Mouse (Mus musculus): ENCODE measurements at regions not wholly inside any gene's neighbourhood (a gene's known extent, or its start where the extent isn't known, plus 50 kb on each side); places are given as distances from the start of the nearest gene placed in this dataset.

- Histone ChIP-seq H3K9me3 (ENCODE audit: control insufficient read depth, low read length) (no peaks in the 10 kb centered on the region), H3K9ac (ENCODE audit: low read length) (no peak overlapping the region), H3K4me3 (ENCODE audit: low read depth, low read length) (no peak overlapping the region), H3K4me2 (ENCODE audit: low read length) (no peak overlapping the region), H3K27me3 (replicated peaks; ENCODE audit: control insufficient read depth, insufficient read depth, low read length) (no peaks in the 10 kb centered on the region), H3K27ac (ENCODE audit: low read depth) (no peak overlapping the region), H3K36me3 (ENCODE audit: control insufficient read depth, insufficient read depth, low read length) (no peaks in the 10 kb centered on the region), H3K4me1 (replicated peaks; ENCODE audit: control insufficient read depth, insufficient read depth, low read length) (no peaks in the 10 kb centered on the region)
- 93% methylated on average over 3 of the region's 3 CpGs for WGBS
- ATAC-seq (replicated peaks; ENCODE audit: low FRiP score, low TSS enrichment, low read depth) (no peak), DNase-seq (ENCODE audit: low spot score) (no peak)
These were observed 118.5 kb upstream of the Cpm start for GRCm38 (mm10) chr10:117510529-117511482.

DNA sequence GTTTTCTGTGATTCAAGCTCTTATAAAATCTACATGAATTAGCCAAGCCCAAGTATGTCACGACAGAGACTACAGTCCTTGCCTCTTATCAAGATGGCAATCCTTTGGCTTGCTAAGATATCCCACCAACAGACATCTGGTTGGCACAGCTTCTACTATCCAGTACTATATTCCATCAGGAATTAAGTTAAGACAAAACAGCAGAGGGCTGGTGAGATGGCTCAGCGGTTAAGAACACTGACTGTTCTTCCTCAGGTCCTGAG is 119.1 kb upstream of the Cpm start:
- Histone ChIP-seq H3K4me2 (ENCODE audit: low read length) (no peak overlapping the region), H3K9me3 (ENCODE audit: control insufficient read depth, low read length) (no peaks in the 10 kb centered on the region), H3K27me3 (replicated peaks; ENCODE audit: control insufficient read depth, insufficient read depth, low read length) (no peaks in the 10 kb centered on the region), H3K4me3 (ENCODE audit: low read depth, low read length) (no peak overlapping the region), H3K36me3 (ENCODE audit: control insufficient read depth, insufficient read depth, low read length) (no peaks in the 10 kb centered on the region), H3K27ac (ENCODE audit: low read depth) (no peak overlapping the region), H3K9ac (ENCODE audit: low read length) (no peak overlapping the region), H3K4me1 (replicated peaks; ENCODE audit: control insufficient read depth, insufficient read depth, low read length) (no peaks in the 10 kb centered on the region)
- DNase-seq (ENCODE audit: low spot score) (no peak), ATAC-seq (replicated peaks; ENCODE audit: low FRiP score, low TSS enrichment, low read depth) (no peak)
- WGBS, result 86% methylated on average over 2 of the region's 2 CpGs

GRCm38 (mm10) chr10:117509431-117510223 is 119.7 kb upstream of the Cpm start:
- H3K27me3 ChIP-seq (replicated peaks; ENCODE audit: control insufficient read depth, insufficient read depth, low read length), result no peaks in the 10 kb centered on the region
- H3K4me3 ChIP-seq (ENCODE audit: low read depth, low read length), result no peak overlapping the region
- no peak overlapping the region for H3K9ac ChIP-seq (ENCODE audit: low read length)
- DNase-seq (ENCODE audit: low spot score) (no peak), ATAC-seq (replicated peaks; ENCODE audit: low FRiP score, low TSS enrichment, low read depth) (no peak)
- H3K9me3 ChIP-seq (ENCODE audit: control insufficient read depth, low read length), result no peaks in the 10 kb centered on the region
- WGBS, result 80% methylated on average over 9 of the region's 9 CpGs
- no peak overlapping the region for H3K4me2 ChIP-seq (ENCODE audit: low read length)
- no peaks in the 10 kb centered on the region for H3K4me1 ChIP-seq (replicated peaks; ENCODE audit: control insufficient read depth, insufficient read depth, low read length)
- H3K36me3 ChIP-seq (ENCODE audit: control insufficient read depth, insufficient read depth, low read length), result no peaks in the 10 kb centered on the region
- H3K27ac ChIP-seq (ENCODE audit: low read depth), result no peak overlapping the region

DNA sequence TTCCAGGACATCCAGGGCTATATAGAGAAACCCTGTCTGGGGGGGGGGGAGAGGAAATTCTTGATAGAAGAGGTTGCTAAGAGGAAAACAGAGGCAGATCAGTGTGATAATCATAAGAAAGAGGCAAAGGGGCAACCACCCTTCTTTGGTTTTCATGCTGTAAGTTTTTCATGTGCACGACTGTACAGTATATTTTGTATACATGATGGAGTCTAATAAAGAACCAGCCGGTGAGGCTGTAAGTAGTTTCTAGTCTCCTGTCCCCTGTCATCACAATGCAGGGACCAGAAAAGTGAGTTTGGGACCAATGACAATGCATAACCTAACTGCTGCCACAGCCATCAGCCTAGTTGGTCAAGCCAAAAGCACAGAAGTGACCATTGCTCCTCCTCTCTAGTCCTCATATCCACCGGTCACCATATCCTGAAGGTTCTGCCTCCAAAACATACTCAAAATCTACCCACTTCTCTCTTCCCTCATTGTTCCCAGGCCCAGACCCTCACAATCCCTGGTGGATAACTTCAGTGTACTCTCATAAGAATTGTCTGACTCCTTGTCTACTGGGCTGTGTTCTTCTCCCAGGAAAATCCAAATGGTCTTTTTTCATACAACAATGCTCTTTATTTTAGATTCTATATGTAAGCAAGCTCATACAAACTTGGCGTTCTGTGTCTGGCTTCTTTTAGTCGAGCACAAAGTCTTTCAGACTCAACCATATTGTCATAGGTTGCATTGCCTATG is 122.9 kb upstream of the Cpm start:
- no peak overlapping the region for H3K4me3 ChIP-seq (ENCODE audit: low read depth, low read length)
- no peaks in the 10 kb centered on the region for H3K9me3 ChIP-seq (ENCODE audit: control insufficient read depth, low read length)
- ATAC-seq (replicated peaks; ENCODE audit: low FRiP score, low TSS enrichment, low read depth) (no peak), DNase-seq (ENCODE audit: low spot score) (no peak)
- no peaks in the 10 kb centered on the region for H3K27me3 ChIP-seq (replicated peaks; ENCODE audit: control insufficient read depth, insufficient read depth, low read length)
- no peak overlapping the region for H3K27ac ChIP-seq (ENCODE audit: low read depth)
- no peaks in the 10 kb centered on the region for H3K36me3 ChIP-seq (ENCODE audit: control insufficient read depth, insufficient read depth, low read length)
- no peak overlapping the region for H3K4me2 ChIP-seq (ENCODE audit: low read length)
- 91% methylated on average over 5 of the region's 5 CpGs for WGBS
- H3K9ac ChIP-seq (ENCODE audit: low read length), result no peak overlapping the region
- H3K4me1 ChIP-seq (replicated peaks; ENCODE audit: control insufficient read depth, insufficient read depth, low read length), result no peaks in the 10 kb centered on the region

DNA sequence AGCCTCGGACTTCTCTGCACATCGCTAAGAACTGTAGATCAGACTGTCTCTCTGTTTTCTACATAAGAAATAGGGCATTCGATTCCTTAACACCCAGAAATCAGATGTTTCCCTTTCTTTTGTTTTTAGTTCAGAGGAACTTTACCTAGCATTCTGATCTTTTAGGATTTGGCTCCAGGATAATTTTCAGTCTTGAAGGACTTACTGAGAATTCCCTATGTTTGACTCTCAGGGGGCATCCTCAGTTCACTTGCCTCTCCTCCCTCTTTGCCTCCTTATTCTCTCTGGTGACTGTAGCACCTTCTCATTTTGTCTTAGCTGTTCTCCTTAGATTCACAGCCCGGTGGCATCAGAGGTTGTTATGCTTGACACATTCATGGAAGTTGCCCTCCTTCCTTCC is 123.8 kb upstream of the Cpm start:
- Histone ChIP-seq H3K4me3 (ENCODE audit: low read depth, low read length) (no peak overlapping the region), H3K4me2 (ENCODE audit: low read length) (no peak overlapping the region), H3K27me3 (replicated peaks; ENCODE audit: control insufficient read depth, insufficient read depth, low read length) (no peaks in the 10 kb centered on the region), H3K4me1 (replicated peaks; ENCODE audit: control insufficient read depth, insufficient read depth, low read length) (no peaks in the 10 kb centered on the region), H3K9ac (ENCODE audit: low read length) (no peak overlapping the region), H3K36me3 (ENCODE audit: control insufficient read depth, insufficient read depth, low read length) (no peaks in the 10 kb centered on the region), H3K9me3 (ENCODE audit: control insufficient read depth, low read length) (no peaks in the 10 kb centered on the region), H3K27ac (ENCODE audit: low read depth) (no peak overlapping the region)
- 81% methylated on average over 4 of the region's 4 CpGs for WGBS
- no peak for ATAC-seq (replicated peaks; ENCODE audit: low FRiP score, low TSS enrichment, low read depth)
- DNase-seq (ENCODE audit: low spot score), result no peak

- H3K27me3 ChIP-seq (replicated peaks; ENCODE audit: control insufficient read depth, insufficient read depth, low read length), result no peaks in the 10 kb centered on the region
- no peak overlapping the region for H3K27ac ChIP-seq (ENCODE audit: low read depth)
- H3K9ac ChIP-seq (ENCODE audit: low read length), result no peak overlapping the region
- H3K4me2 ChIP-seq (ENCODE audit: low read length), result no peak overlapping the region
- H3K9me3 ChIP-seq (ENCODE audit: control insufficient read depth, low read length), result no peaks in the 10 kb centered on the region
- DNase-seq (ENCODE audit: low spot score) (no peak), ATAC-seq (replicated peaks; ENCODE audit: low FRiP score, low TSS enrichment, low read depth) (no peak)
- H3K4me3 ChIP-seq (ENCODE audit: low read depth, low read length), result no peak overlapping the region
- WGBS, result 85% methylated on average over 3 of the region's 3 CpGs
- H3K4me1 ChIP-seq (replicated peaks; ENCODE audit: control insufficient read depth, insufficient read depth, low read length), result no peaks in the 10 kb centered on the region
- H3K36me3 ChIP-seq (ENCODE audit: control insufficient read depth, insufficient read depth, low read length), result no peaks in the 10 kb centered on the region
These were observed 124.2 kb upstream of the Cpm start for GRCm38 (mm10) chr10:117505057-117505456.

DNA sequence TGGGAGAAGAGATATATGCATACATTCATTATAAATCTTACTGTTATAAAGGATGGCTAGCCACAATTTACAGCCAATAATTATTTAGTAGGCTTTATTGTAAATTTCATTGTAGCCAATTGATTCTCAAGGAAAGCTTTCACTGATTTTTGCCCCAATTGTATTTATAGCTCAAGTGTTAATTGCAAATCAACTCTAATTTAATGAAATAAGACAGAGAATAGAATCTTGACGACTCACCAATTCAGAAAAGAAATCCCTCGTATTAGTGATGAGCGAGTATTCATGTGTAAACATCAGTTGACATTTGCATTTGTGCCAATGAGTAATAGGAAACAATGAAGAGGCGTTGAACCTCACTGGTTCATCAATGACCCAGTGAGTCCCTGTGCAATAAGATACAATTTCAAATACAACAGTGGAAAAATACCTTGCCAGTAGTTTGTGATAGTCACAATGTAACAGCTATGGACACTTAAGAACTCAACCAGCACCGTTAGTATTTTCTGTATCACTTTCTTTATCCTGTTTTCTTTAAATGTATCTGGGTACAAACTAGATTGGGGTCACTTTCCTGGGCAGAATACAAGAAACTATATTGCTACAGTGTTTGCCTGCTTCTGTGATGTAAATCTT is 124.6 kb upstream of the Cpsf6 start:
- Histone ChIP-seq H3K9me3 (ENCODE audit: control insufficient read depth, low read length) (no peaks in the 10 kb centered on the region), H3K4me2 (ENCODE audit: low read length) (no peak overlapping the region), H3K27ac (ENCODE audit: low read depth) (no peak overlapping the region), H3K9ac (ENCODE audit: low read length) (no peak overlapping the region), H3K4me3 (ENCODE audit: low read depth, low read length) (no peak overlapping the region), H3K27me3 (replicated peaks; ENCODE audit: control insufficient read depth, insufficient read depth, low read length) (no peaks in the 10 kb centered on the region), H3K36me3 (ENCODE audit: control insufficient read depth, insufficient read depth, low read length) (no peaks in the 10 kb centered on the region), H3K4me1 (replicated peaks; ENCODE audit: control insufficient read depth, insufficient read depth, low read length) (no peaks in the 10 kb centered on the region)
- no peak for ATAC-seq (replicated peaks; ENCODE audit: low FRiP score, low TSS enrichment, low read depth)
- WGBS, result 77% methylated on average over 5 of the region's 5 CpGs
- DNase-seq (ENCODE audit: low spot score), result no peak

All from intestine, embryonic 14.5 days (tissue).